Mouse (Mus musculus): Measurements from ENCODE around the gene Sbf1. TPM values are rescaled to one million over a fixed set of nuclear protein-coding genes. Genes with fewer than 3 reads are reported as not detected.

Gene Sbf1
- total RNA-seq, 1 experiment from 2014 or later: 130 TPM

GRCm38 (mm10) chr15:89289455-89289854 is 25.7 kb downstream of the Sbf1 start:
- ATAC-seq (replicated peaks; ENCODE audit: insufficient number of reproducible peaks, low FRiP score, low TSS enrichment, poor library complexity, severe bottlenecking): no peak

GRCm38 (mm10) chr15:89288227-89288767 is 26.8 kb downstream of the Sbf1 start:
- ATAC-seq (replicated peaks; ENCODE audit: insufficient number of reproducible peaks, low FRiP score, low TSS enrichment, poor library complexity, severe bottlenecking): no peak

GRCm38 (mm10) chr15:89286582-89286981 is 28.5 kb downstream of the Sbf1 start:
- ATAC-seq (replicated peaks; ENCODE audit: insufficient number of reproducible peaks, low FRiP score, low TSS enrichment, poor library complexity, severe bottlenecking): no peak

GRCm38 (mm10) chr15:89286114-89286513 is 29.0 kb downstream of the Sbf1 start:
- no peak for ATAC-seq (replicated peaks; ENCODE audit: insufficient number of reproducible peaks, low FRiP score, low TSS enrichment, poor library complexity, severe bottlenecking)

DNA sequence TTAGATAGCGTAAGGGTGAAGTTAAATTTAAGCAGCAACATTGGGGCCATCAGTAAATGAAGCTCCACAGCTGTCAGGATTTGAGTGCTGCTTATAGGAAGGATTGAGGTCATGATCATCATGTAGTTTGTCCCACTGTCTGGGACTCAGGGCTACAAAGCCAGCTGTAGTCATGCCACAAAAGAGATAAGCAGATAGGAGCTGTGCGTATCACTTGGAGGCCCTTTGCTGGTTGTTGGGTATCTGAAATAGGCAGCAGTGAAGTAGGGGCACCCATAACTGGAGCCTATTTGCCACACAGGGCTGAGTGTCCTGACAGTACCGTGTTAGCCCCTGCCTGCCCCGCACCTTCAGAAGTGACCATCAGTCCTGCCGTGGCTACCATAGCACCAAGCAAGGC is 29.6 kb downstream of the Sbf1 start:
- ATAC-seq (replicated peaks; ENCODE audit: insufficient number of reproducible peaks, low FRiP score, low TSS enrichment, poor library complexity, severe bottlenecking): no peak

DNA sequence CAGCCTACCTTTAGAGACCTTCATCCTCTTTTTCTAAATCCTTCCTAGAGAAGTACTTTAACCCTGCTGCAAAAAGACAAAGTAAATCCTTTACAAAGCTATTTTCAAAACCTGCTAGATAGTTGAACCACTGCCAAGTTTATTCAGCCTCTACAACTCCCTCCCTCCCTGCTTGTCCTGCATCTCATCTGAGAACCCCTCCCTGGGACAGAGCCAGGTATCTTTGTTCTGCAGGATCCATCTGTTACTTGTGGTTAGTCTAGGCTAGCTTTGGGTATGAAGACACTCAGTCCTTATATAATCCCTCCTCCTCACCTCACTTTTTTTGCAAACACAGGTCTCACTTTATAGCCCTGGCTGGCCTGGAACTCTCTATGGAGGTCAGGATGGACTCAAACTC is 30.1 kb downstream of the Sbf1 start:
- no peak for ATAC-seq (replicated peaks; ENCODE audit: insufficient number of reproducible peaks, low FRiP score, low TSS enrichment, poor library complexity, severe bottlenecking)

- no peak for ATAC-seq (replicated peaks; ENCODE audit: insufficient number of reproducible peaks, low FRiP score, low TSS enrichment, poor library complexity, severe bottlenecking)
These were observed 31.0 kb downstream of the Sbf1 start for GRCm38 (mm10) chr15:89284094-89284493.

GRCm38 (mm10) chr15:89282546-89282945 is 32.6 kb downstream of the Sbf1 start:
- no peak for ATAC-seq (replicated peaks; ENCODE audit: insufficient number of reproducible peaks, low FRiP score, low TSS enrichment, poor library complexity, severe bottlenecking)

GRCm38 (mm10) chr15:89277366-89277765 is 37.7 kb downstream of the Sbf1 start:
- ATAC-seq (replicated peaks; ENCODE audit: insufficient number of reproducible peaks, low FRiP score, low TSS enrichment, poor library complexity, severe bottlenecking): no peak

- no peak for ATAC-seq (replicated peaks; ENCODE audit: insufficient number of reproducible peaks, low FRiP score, low TSS enrichment, poor library complexity, severe bottlenecking)
These were observed 39.6 kb downstream of the Sbf1 start for GRCm38 (mm10) chr15:89275497-89275896.

- no peak for ATAC-seq (replicated peaks; ENCODE audit: insufficient number of reproducible peaks, low FRiP score, low TSS enrichment, poor library complexity, severe bottlenecking)
These were observed 50.6 kb downstream of the Sbf1 start for GRCm38 (mm10) chr15:89264485-89264884.

DNA sequence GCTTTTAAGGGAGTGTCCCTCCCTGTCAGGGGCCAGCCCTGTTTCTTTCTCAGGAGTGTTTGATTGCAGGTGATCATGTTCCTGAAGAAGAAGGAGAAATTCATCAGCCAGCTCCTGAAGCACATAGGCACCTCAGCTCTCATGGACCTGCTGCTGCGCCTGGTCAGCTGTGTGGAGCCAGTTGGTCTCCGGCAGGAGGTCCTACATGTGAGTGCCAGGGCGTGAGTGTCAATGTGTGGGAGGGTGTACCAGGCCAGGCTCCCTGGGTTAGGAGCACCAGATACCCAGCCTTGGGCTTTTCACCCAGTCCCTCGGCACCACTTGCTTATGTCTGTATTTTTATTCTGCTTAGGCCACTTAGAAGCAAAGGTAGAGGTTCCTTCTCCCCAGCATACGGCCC is 56.1 kb downstream of the Sbf1 start:
- ATAC-seq (replicated peaks; ENCODE audit: insufficient number of reproducible peaks, low FRiP score, low TSS enrichment, poor library complexity, severe bottlenecking): no peak

GRCm38 (mm10) chr15:89255330-89255729 is 59.8 kb downstream of the Sbf1 start:
- ATAC-seq (replicated peaks; ENCODE audit: insufficient number of reproducible peaks, low FRiP score, low TSS enrichment, poor library complexity, severe bottlenecking): no peak

GRCm38 (mm10) chr15:89249063-89249462 is 66.0 kb downstream of the Sbf1 start:
- no peak for ATAC-seq (replicated peaks; ENCODE audit: insufficient number of reproducible peaks, low FRiP score, low TSS enrichment, poor library complexity, severe bottlenecking)

GRCm38 (mm10) chr15:89241025-89241424 is 74.1 kb downstream of the Sbf1 start:
- no peak for ATAC-seq (replicated peaks; ENCODE audit: insufficient number of reproducible peaks, low FRiP score, low TSS enrichment, poor library complexity, severe bottlenecking)

- ATAC-seq (replicated peaks; ENCODE audit: insufficient number of reproducible peaks, low FRiP score, low TSS enrichment, poor library complexity, severe bottlenecking): no peak
These were observed 75.2 kb downstream of the Sbf1 start for GRCm38 (mm10) chr15:89239751-89240392.

Other genes with a start within 250 kb of the Sbf1 start
- 39.1 to 48.0 TPM (median 42.2 TPM) in 3 replicates for gene Trabd, start 240.2 kb downstream of the Sbf1 start, total RNA-seq (2017)
- gene Selenoo, start 226.2 kb downstream of the Sbf1 start, total RNA-seq (2017): 13.1 to 23.8 TPM (median 16.3 TPM) in 3 replicates
- gene Tubgcp6, start 192.2 kb downstream of the Sbf1 start, total RNA-seq (2017): 11.0 to 27.3 TPM (median 26.4 TPM) in 3 replicates
- 19.4 to 24.3 TPM (median 20.6 TPM) in 3 replicates for gene Hdac10, start 186.6 kb downstream of the Sbf1 start, total RNA-seq (2017)
- gene Mapk12, start 174.6 kb downstream of the Sbf1 start, total RNA-seq (2017): 0.39 to 5.8 TPM (median 3.7 TPM) in 3 replicates
- gene Mapk11, start 165.7 kb downstream of the Sbf1 start, total RNA-seq (2017): 4.5 to 6.6 TPM (median 4.6 TPM) in 3 replicates
- gene Plxnb2, start 134.5 kb downstream of the Sbf1 start, total RNA-seq (2017): 145 to 153 TPM (median 153 TPM) in 3 replicates
- 2.1 to 3.1 TPM (median 2.7 TPM) in 3 replicates for gene Dennd6b, start 118.8 kb downstream of the Sbf1 start, total RNA-seq (2017)
- 16.8 to 32.5 TPM (median 19.4 TPM) in 3 replicates for gene Ppp6r2, start 103.8 kb downstream of the Sbf1 start, total RNA-seq (2017)
- not detected in 3 replicates for gene Adm2, start 7.4 kb upstream of the Sbf1 start, total RNA-seq (2017)
- not detected in 3 replicates for gene Miox, start 19.1 kb upstream of the Sbf1 start, total RNA-seq (2017)
- gene Lmf2, start 40.3 kb upstream of the Sbf1 start, total RNA-seq (2017): 9.0 to 27.2 TPM (median 20.9 TPM) in 3 replicates
- gene Ncaph2, start 40.4 kb upstream of the Sbf1 start, total RNA-seq (2017): 71.4 to 99.9 TPM (median 80.6 TPM) in 3 replicates
- gene Sco2, start 58.5 kb upstream of the Sbf1 start, total RNA-seq (2017): 5.4 to 9.4 TPM (median 6.3 TPM) in 3 replicates
- gene Tymp, start 61.7 kb upstream of the Sbf1 start, total RNA-seq (2017): 0.57 TPM in 1 of 3 replicates, not detected in the others
- not detected in 3 replicates for gene Odf3b, start 64.0 kb upstream of the Sbf1 start, total RNA-seq (2017)
- gene Klhdc7b, start 69.6 kb upstream of the Sbf1 start, total RNA-seq (2017): not detected in 3 replicates
- not detected in 3 replicates for gene Syce3, start 95.2 kb upstream of the Sbf1 start, total RNA-seq (2017)
- gene Cpt1b, start 110.6 kb upstream of the Sbf1 start, total RNA-seq (2017): 0.75 to 8.6 TPM (median 1.8 TPM) in 3 replicates
- 9.7 to 24.4 TPM (median 15.7 TPM) in 3 replicates for gene C730034F03Rik, start 114.3 kb upstream of the Sbf1 start, total RNA-seq (2017)
- gene Gm44502, start 114.4 kb upstream of the Sbf1 start, total RNA-seq (2017): 0.76 to 1.2 TPM in 2 of 3 replicates, not detected in the other
- gene Chkb, start 114.6 kb upstream of the Sbf1 start, total RNA-seq (2017): 95.3 to 120 TPM (median 95.5 TPM) in 3 replicates
- gene Mapk8ip2, start 138.6 kb upstream of the Sbf1 start, total RNA-seq (2017): not detected in 3 replicates
- 11.2 to 12.6 TPM (median 11.7 TPM) in 3 replicates for gene Arsa, start 162.1 kb upstream of the Sbf1 start, total RNA-seq (2017)
- gene Shank3, start 184.3 kb upstream of the Sbf1 start, total RNA-seq (2017): not detected in 3 replicates

All from monocyte, adult 5-6 weeks (primary cell).